Mouse (Mus musculus) naive thymus-derived CD4-positive, alpha-beta T cell, adult 2 months (primary cell): ENCODE measurements around the gene Gabrb3.

Source experiments
- DNase-seq: peaks from one replicate; pipeline ENCODE4 v3.0.0-alpha.2; 2011; ENCODE audit warnings: low read depth

The Gabrb3 gene

GRCm38 (mm10) chr7:57419392-57419791, at the start of gene Gabrb3:
Gene Gabrb3 (plus strand): TSS chr7:57419692.
- DNase-seq, result no peak

GRCm38 (mm10) chr7:57384112-57384511, 35.4 kb upstream of the Gabrb3 start:
- no peak for DNase-seq

GRCm38 (mm10) chr7:57386517-57387340, 32.8 kb upstream of the Gabrb3 start, which contains the start of gene Gabrg3:
Gene Gabrg3 (minus strand): TSS chr7:57387188.
- no peak for DNase-seq

GRCm38 (mm10) chr7:57387341-57387654, 32.2 kb upstream of the Gabrb3 start:
- no peak for DNase-seq

- DNase-seq, result no peak
Observed at GRCm38 (mm10) chr7:57390046-57390445, 29.4 kb upstream of the Gabrb3 start.

GRCm38 (mm10) chr7:57393551-57393950, 25.9 kb upstream of the Gabrb3 start:
- DNase-seq, result no peak

GRCm38 (mm10) chr7:57411163-57411562, 8.3 kb upstream of the Gabrb3 start:
- DNase-seq, result no peak

- no peak for DNase-seq
Observed at GRCm38 (mm10) chr7:57412896-57413295, 6.6 kb upstream of the Gabrb3 start.

GRCm38 (mm10) chr7:57421044-57421443, 1.6 kb downstream of the Gabrb3 start:
- DNase-seq, result no peak

- DNase-seq, result no peak
Observed at GRCm38 (mm10) chr7:57422675-57423074, 3.2 kb downstream of the Gabrb3 start.

GRCm38 (mm10) chr7:57448239-57448638, 28.7 kb downstream of the Gabrb3 start:
- DNase-seq, result no peak

- DNase-seq, result no peak
Observed at GRCm38 (mm10) chr7:57460354-57460753, 40.9 kb downstream of the Gabrb3 start.

GRCm38 (mm10) chr7:57471316-57471715, 51.8 kb downstream of the Gabrb3 start:
- DNase-seq, result no peak

GRCm38 (mm10) chr7:57473811-57474525, 54.5 kb downstream of the Gabrb3 start:
- no peak for DNase-seq

GRCm38 (mm10) chr7:57482896-57483295, 63.4 kb downstream of the Gabrb3 start:
- DNase-seq, result no peak

- DNase-seq, result no peak
Observed at GRCm38 (mm10) chr7:57486907-57487306, 67.4 kb downstream of the Gabrb3 start.

GRCm38 (mm10) chr7:57491795-57492194, 72.3 kb downstream of the Gabrb3 start:
- DNase-seq, result no peak

GRCm38 (mm10) chr7:57502809-57503208, 83.3 kb downstream of the Gabrb3 start:
- DNase-seq, result no peak

GRCm38 (mm10) chr7:57508860-57509632, 89.6 kb downstream of the Gabrb3 start:
- no peak for DNase-seq

- no peak for DNase-seq
Observed at GRCm38 (mm10) chr7:57509681-57510141, 90.2 kb downstream of the Gabrb3 start, which contains the start of gene Gabra5. Gene Gabra5 (minus strand): TSS chr7:57510059.

- no peak for DNase-seq
Observed at GRCm38 (mm10) chr7:57512955-57513354, 93.5 kb downstream of the Gabrb3 start.

GRCm38 (mm10) chr7:57529451-57529850, 110.0 kb downstream of the Gabrb3 start:
- no peak for DNase-seq
